Mouse (Mus musculus): ENCODE measurements around the gene Mast4. TPM values are rescaled to one million over a fixed set of nuclear protein-coding genes. Genes with fewer than 3 reads are reported as not detected.

The Mast4 gene
- total RNA-seq, 1 experiment from 2014 or later = 18.8 TPM

- ATAC-seq (replicated peaks in 1 of 2; ENCODE audit: insufficient read depth in 1 of 2, low FRiP score in 2 of 2, low TSS enrichment in 1 of 2, low read depth in 1 of 2, poor library complexity in 2 of 2, severe bottlenecking in 2 of 2) = no peak
Measured at GRCm38 (mm10) chr13:102992680-102993423, 341.4 kb downstream of the Mast4 start.

- no peak for ATAC-seq (replicated peaks in 1 of 2; ENCODE audit: insufficient read depth in 1 of 2, low FRiP score in 2 of 2, low TSS enrichment in 1 of 2, low read depth in 1 of 2, poor library complexity in 2 of 2, severe bottlenecking in 2 of 2)
Measured at GRCm38 (mm10) chr13:102991928-102992327, 342.4 kb downstream of the Mast4 start.

GRCm38 (mm10) chr13:102991196-102991595, 343.1 kb downstream of the Mast4 start:
- ATAC-seq (replicated peaks in 1 of 2; ENCODE audit: insufficient read depth in 1 of 2, low FRiP score in 2 of 2, low TSS enrichment in 1 of 2, low read depth in 1 of 2, poor library complexity in 2 of 2, severe bottlenecking in 2 of 2) = no peak

- ATAC-seq (replicated peaks in 1 of 2; ENCODE audit: insufficient read depth in 1 of 2, low FRiP score in 2 of 2, low TSS enrichment in 1 of 2, low read depth in 1 of 2, poor library complexity in 2 of 2, severe bottlenecking in 2 of 2) = no peak
Measured at GRCm38 (mm10) chr13:102990085-102990484, 344.2 kb downstream of the Mast4 start.

GRCm38 (mm10) chr13:102989616-102990015, 344.7 kb downstream of the Mast4 start:
- no peak for ATAC-seq (replicated peaks in 1 of 2; ENCODE audit: insufficient read depth in 1 of 2, low FRiP score in 2 of 2, low TSS enrichment in 1 of 2, low read depth in 1 of 2, poor library complexity in 2 of 2, severe bottlenecking in 2 of 2)

- ATAC-seq (replicated peaks in 1 of 2; ENCODE audit: insufficient read depth in 1 of 2, low FRiP score in 2 of 2, low TSS enrichment in 1 of 2, low read depth in 1 of 2, poor library complexity in 2 of 2, severe bottlenecking in 2 of 2) = no peak
Measured at GRCm38 (mm10) chr13:102988976-102989375, 345.3 kb downstream of the Mast4 start.

GRCm38 (mm10) chr13:102988251-102988895, 345.9 kb downstream of the Mast4 start:
- ATAC-seq (replicated peaks in 1 of 2; ENCODE audit: insufficient read depth in 1 of 2, low FRiP score in 2 of 2, low TSS enrichment in 1 of 2, low read depth in 1 of 2, poor library complexity in 2 of 2, severe bottlenecking in 2 of 2) = no peak

GRCm38 (mm10) chr13:102984550-102984949, 349.7 kb downstream of the Mast4 start:
- ATAC-seq (replicated peaks in 1 of 2; ENCODE audit: insufficient read depth in 1 of 2, low FRiP score in 2 of 2, low TSS enrichment in 1 of 2, low read depth in 1 of 2, poor library complexity in 2 of 2, severe bottlenecking in 2 of 2) = no peak

GRCm38 (mm10) chr13:102973853-102974252, 360.4 kb downstream of the Mast4 start:
- no peak for ATAC-seq (replicated peaks in 1 of 2; ENCODE audit: insufficient read depth in 1 of 2, low FRiP score in 2 of 2, low TSS enrichment in 1 of 2, low read depth in 1 of 2, poor library complexity in 2 of 2, severe bottlenecking in 2 of 2)

GRCm38 (mm10) chr13:102963471-102963870, 370.8 kb downstream of the Mast4 start:
- no peak for ATAC-seq (replicated peaks in 1 of 2; ENCODE audit: insufficient read depth in 1 of 2, low FRiP score in 2 of 2, low TSS enrichment in 1 of 2, low read depth in 1 of 2, poor library complexity in 2 of 2, severe bottlenecking in 2 of 2)

- ATAC-seq (replicated peaks in 1 of 2; ENCODE audit: insufficient read depth in 1 of 2, low FRiP score in 2 of 2, low TSS enrichment in 1 of 2, low read depth in 1 of 2, poor library complexity in 2 of 2, severe bottlenecking in 2 of 2) = no peak
Measured at GRCm38 (mm10) chr13:102958273-102959270, 375.7 kb downstream of the Mast4 start.

- ATAC-seq (replicated peaks in 1 of 2; ENCODE audit: insufficient read depth in 1 of 2, low FRiP score in 2 of 2, low TSS enrichment in 1 of 2, low read depth in 1 of 2, poor library complexity in 2 of 2, severe bottlenecking in 2 of 2) = no peak
Measured at GRCm38 (mm10) chr13:102957508-102958272, 376.6 kb downstream of the Mast4 start.

GRCm38 (mm10) chr13:102955506-102955905, 378.8 kb downstream of the Mast4 start:
- no peak for ATAC-seq (replicated peaks in 1 of 2; ENCODE audit: insufficient read depth in 1 of 2, low FRiP score in 2 of 2, low TSS enrichment in 1 of 2, low read depth in 1 of 2, poor library complexity in 2 of 2, severe bottlenecking in 2 of 2)

GRCm38 (mm10) chr13:102949756-102950155, 384.5 kb downstream of the Mast4 start:
- no peak for ATAC-seq (replicated peaks in 1 of 2; ENCODE audit: insufficient read depth in 1 of 2, low FRiP score in 2 of 2, low TSS enrichment in 1 of 2, low read depth in 1 of 2, poor library complexity in 2 of 2, severe bottlenecking in 2 of 2)

- no peak for ATAC-seq (replicated peaks in 1 of 2; ENCODE audit: insufficient read depth in 1 of 2, low FRiP score in 2 of 2, low TSS enrichment in 1 of 2, low read depth in 1 of 2, poor library complexity in 2 of 2, severe bottlenecking in 2 of 2)
Measured at GRCm38 (mm10) chr13:102948966-102949365, 385.3 kb downstream of the Mast4 start.

GRCm38 (mm10) chr13:102947546-102947945, 386.8 kb downstream of the Mast4 start:
- ATAC-seq (replicated peaks in 1 of 2; ENCODE audit: insufficient read depth in 1 of 2, low FRiP score in 2 of 2, low TSS enrichment in 1 of 2, low read depth in 1 of 2, poor library complexity in 2 of 2, severe bottlenecking in 2 of 2) = no peak

All from hematopoietic stem cell, adult 5-6 weeks (primary cell).